Mouse (Mus musculus) brown adipose tissue, adult 24 weeks (tissue): ENCODE data around the gene Gucy2c. TPM values are rescaled to one million over a fixed set of nuclear protein-coding genes. Genes with fewer than 3 reads are reported as not detected.
"Not testable (repeated sequence)": the region's sequence is repeated elsewhere in the genome, so short reads cannot be mapped to it uniquely, and the experiment has no call there.

ENCODE experiments used
- H3K27ac ChIP-seq: fragments of 200-500 bp; replicated peaks from 2 replicates; pipeline ENCODE4 v1.5.1; 2012; ENCODE audit warnings: low read depth, mild to moderate bottlenecking, low read length
- H3K4me1 ChIP-seq: fragments of 200-500 bp; 2 replicates; pipeline ENCODE4 v1.6.1; 2012; ENCODE audit warnings: low read length, mixed read lengths; ENCODE audit not compliant: control insufficient read depth, insufficient read depth, insufficient read length
- H3K4me3 ChIP-seq: fragments of 200-500 bp; 2 replicates; pipeline ENCODE4 v1.5.1; 2012; ENCODE audit warnings: low read depth, mild to moderate bottlenecking, low read length, moderate library complexity; ENCODE audit not compliant: insufficient read depth
- polyA plus RNA-seq: library from polyadenylated mRNA; stranded (reverse); fragments of >200 nt; gene quantifications from 2 replicates; pipeline ENCODE4 v1.2.4, GENCODE M21; 2012; ENCODE audit not compliant: missing spikeins, insufficient read depth, insufficient read length

Gucy2c gene
- polyA plus RNA-seq, 1 experiment, result not detected

DNA sequence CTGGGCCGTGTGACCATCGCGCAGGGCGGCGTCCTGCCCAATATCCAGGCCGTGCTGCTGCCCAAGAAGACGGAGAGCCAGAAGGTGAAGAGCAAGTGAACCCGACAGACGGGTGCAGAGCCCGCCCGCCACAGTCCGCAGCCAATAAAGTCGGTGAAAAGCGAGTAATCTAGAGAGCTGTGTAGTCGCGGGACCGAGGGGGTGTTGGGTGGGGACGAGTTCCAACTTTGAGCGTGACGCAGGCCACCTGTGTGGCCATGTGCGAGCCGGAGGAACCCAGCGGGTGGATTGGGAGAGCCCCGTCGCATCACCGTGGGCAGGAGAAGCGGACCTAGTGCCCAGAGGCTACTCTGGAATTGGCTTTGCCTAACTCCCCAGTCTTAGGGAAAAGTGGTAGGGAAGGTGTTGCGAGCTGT lies 27.1 kb upstream of the Gucy2c start:
- H3K4me3 ChIP-seq, result peak overlapping the region; percentile 88
- H3K27ac ChIP-seq, result peak overlapping the region; percentile 53; the same call in 1 of the 2 replicates
- H3K4me1 ChIP-seq, result peaks cover 12% of the 10 kb centered on the region; the same call in 1 of the 2 replicates

- peak within 1 kb of the TSS; percentile 71 for H3K27ac ChIP-seq
- peak within 1 kb of the TSS; percentile 88 for H3K4me3 ChIP-seq
- peaks cover 15% of the 10 kb centered on the region; the same call in 1 of the 2 replicates for H3K4me1 ChIP-seq
Measured at GRCm38 (mm10) chr6:136808014-136808417, 26.5 kb upstream of the Gucy2c start, which contains the start of gene H2afj. Gene H2afj, plus strand, starts transcription at chr6:136808244.

GRCm38 (mm10) chr6:136807395-136808013 lies 25.9 kb upstream of the Gucy2c start:
- Histone ChIP-seq H3K27ac (peak overlapping the region; percentile 71; the same call in 1 of the 2 replicates), H3K4me1 (peaks cover 15% of the 10 kb centered on the region; the same call in 1 of the 2 replicates), H3K4me3 (peak overlapping the region; percentile 59)

DNA sequence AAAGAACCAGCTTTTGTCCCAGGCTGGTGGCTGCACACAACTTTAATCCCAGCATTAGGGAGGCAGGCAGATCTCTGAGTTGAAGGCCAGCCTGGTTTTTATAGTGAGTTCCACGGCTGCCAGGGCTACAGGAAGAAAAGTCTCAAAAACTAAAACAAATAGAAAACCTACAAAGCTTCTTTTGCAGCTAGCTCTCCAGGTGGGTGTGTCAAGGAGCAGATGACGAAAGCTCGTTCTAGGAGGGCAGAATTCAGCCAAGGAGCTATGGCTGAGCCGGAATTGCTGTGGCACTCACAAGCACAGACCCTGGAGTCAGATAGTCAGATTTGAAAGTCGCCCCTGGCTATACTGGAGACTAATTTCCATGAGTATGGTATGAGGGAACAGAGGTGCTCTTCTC lies 25.3 kb upstream of the Gucy2c start:
- no peak overlapping the region for H3K4me3 ChIP-seq
- peaks cover 15% of the 10 kb centered on the region; the same call in 1 of the 2 replicates for H3K4me1 ChIP-seq
- H3K27ac ChIP-seq, result no peak overlapping the region

GRCm38 (mm10) chr6:136805409-136805775 lies 23.8 kb upstream of the Gucy2c start:
- Histone ChIP-seq H3K4me3 (no peak overlapping the region), H3K27ac (no peak overlapping the region), H3K4me1 (peaks cover 15% of the 10 kb centered on the region; the same call in 1 of the 2 replicates)

- Histone ChIP-seq H3K4me3 (peak overlapping the region; percentile 32), H3K4me1 (peaks cover 15% of the 10 kb centered on the region; the same call in 1 of the 2 replicates), H3K27ac (peak overlapping the region; percentile 59)
Measured at GRCm38 (mm10) chr6:136804705-136805408, 23.3 kb upstream of the Gucy2c start.

GRCm38 (mm10) chr6:136803739-136804633 lies 22.4 kb upstream of the Gucy2c start, which contains the start of gene Hist4h4:
Gene Hist4h4, minus strand, starts transcription at chr6:136804415.
- H3K27ac ChIP-seq, result peak within 1 kb of the TSS; percentile 92
- H3K4me3 ChIP-seq, result peak within 1 kb of the TSS; percentile 70
- peaks cover 6% of the 10 kb centered on the region; the same call in 1 of the 2 replicates for H3K4me1 ChIP-seq

DNA sequence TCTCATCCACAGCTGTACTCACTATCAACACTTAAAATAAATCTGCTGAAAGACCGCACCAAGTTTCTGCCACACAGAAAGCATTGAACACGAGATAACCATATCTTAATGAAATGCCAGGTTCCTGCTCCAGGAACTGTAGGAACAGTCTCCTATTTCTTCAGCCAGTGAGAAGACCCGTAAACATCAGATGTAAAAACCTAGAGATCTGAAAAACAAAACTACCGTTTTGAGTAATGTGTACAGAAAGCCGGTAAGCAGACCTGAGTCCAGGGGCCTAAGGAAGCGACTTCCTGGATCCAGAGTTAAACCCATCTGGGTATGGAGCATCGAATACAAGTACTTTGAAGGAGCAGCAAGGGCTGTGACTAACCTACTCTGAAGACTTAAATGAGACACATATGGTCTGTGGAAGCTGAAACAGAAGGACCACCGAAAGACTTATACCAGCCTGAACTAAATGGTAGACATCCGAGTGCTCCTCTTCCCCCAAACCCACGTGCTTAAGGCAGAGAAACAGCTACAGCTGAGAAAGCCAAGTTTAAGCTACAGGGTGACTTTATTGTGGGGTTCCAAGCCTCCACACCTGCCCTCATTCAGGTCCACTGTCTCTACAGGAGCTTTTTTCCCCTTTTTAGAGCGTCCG lies 21.7 kb upstream of the Gucy2c start:
- peak overlapping the region; percentile 70 for H3K4me3 ChIP-seq
- H3K27ac ChIP-seq, result no peak overlapping the region
- H3K4me1 ChIP-seq, result peaks cover 3% of the 10 kb centered on the region; the same call in 1 of the 2 replicates

- Histone ChIP-seq H3K4me3 (no peak overlapping the region), H3K4me1 (peaks cover 3% of the 10 kb centered on the region; the same call in 1 of the 2 replicates), H3K27ac (no peak overlapping the region)
Measured at GRCm38 (mm10) chr6:136801274-136801673, 19.7 kb upstream of the Gucy2c start.

DNA sequence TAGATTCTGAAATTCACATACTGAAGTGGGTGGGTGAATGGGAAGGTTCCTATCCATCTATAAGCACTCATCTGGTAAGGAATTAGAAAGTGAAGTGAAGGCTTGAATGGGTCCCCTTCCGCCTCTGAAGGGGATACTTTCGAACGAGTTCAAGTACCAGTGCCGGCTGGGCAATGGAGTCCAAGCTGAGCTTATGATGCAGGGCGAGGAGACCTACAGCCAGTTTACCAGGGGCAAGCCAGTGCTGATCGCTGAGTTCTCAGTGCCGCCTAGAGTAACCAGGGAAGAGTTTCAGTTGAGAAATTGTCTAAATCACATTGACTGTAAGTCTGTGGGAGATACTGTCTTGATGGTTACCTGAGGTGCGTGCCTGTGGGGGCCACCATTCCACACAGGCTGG lies 19.1 kb upstream of the Gucy2c start:
- Histone ChIP-seq H3K4me1 (peaks cover 3% of the 10 kb centered on the region; the same call in 1 of the 2 replicates), H3K27ac (no peak overlapping the region), H3K4me3 (no peak overlapping the region)

DNA sequence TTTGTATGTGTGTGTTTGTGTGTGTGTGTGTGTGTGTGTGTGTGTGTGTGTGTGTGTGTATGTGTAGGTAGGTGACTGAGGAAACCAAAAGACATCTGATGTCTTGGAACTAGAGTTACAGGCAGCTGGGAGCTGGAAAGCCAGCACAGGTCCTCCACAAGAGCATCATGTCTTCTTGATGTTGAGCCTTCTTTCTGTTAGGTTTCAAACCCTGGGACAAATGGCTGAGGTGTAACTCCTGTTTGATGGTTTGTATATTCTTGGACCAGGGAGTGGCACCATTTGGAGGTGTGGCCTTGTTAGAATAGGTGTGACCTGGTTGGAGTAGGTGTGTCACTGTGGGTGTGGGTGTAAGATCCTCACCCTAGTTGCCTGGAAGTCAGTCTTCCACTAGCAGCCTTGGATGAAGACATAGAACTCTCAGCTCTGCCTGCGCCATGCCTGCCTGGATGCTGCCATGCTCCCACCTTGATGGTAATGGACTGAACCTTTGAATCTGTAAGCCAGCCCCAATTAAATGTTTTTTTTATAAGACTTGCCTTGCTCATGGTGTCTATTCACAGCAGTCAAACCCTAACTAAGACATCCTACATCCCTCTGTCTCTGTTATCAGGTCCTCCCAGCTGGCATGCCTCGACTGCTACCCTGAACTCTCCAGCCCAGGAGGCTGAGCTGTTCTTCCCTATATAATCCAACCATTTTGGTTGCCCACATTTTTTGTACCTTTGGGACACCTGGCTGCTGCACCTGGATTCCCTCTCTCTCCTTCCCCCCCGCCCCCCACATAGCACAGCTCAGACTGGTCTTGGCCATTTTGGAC lies 16.5 kb upstream of the Gucy2c start:
- H3K4me3 ChIP-seq, H3K4me1 ChIP-seq, H3K27ac ChIP-seq: not testable (repeated sequence)

- Histone ChIP-seq H3K27ac (no peak overlapping the region), H3K4me3 (no peak overlapping the region), H3K4me1 (peaks cover 3% of the 10 kb centered on the region)
Measured at GRCm38 (mm10) chr6:136795850-136796249, 14.3 kb upstream of the Gucy2c start.

DNA sequence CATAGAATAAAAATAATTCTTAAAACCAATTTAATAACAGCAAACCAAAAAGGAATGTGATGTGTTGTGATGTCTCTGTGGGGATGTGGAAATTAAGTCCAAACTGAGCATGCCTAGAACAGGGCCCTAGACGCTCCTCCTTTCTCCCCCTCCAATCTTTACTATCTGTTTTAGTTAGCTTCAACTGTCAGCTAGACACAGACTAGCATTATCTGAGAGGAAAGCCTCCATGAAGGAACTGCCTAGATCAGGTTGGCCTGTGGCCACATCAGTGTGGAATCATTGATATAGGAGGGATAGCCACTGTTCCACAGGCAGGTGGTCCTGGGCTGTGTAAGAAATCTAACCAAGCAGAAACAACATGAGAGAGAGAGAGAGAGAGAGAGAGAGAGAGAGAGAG lies 13.5 kb upstream of the Gucy2c start:
- peaks cover 3% of the 10 kb centered on the region for H3K4me1 ChIP-seq
- no peak overlapping the region for H3K4me3 ChIP-seq
- H3K27ac ChIP-seq, result no peak overlapping the region
